Mouse (Mus musculus): Measurements from ENCODE around the gene Them4. TPM values are rescaled to one million over a fixed set of nuclear protein-coding genes. Genes with fewer than 3 reads are reported as not detected.
"Not testable (repeated sequence)": the region's sequence is repeated elsewhere in the genome, so short reads cannot be mapped to it uniquely, and the experiment has no call there.

The Them4 gene
- polyA plus RNA-seq (2014; fragmentation: Nextera tagmentation; extraction: Ambion mirVana): 11.8 and 12.5 TPM in 2 replicates

DNA sequence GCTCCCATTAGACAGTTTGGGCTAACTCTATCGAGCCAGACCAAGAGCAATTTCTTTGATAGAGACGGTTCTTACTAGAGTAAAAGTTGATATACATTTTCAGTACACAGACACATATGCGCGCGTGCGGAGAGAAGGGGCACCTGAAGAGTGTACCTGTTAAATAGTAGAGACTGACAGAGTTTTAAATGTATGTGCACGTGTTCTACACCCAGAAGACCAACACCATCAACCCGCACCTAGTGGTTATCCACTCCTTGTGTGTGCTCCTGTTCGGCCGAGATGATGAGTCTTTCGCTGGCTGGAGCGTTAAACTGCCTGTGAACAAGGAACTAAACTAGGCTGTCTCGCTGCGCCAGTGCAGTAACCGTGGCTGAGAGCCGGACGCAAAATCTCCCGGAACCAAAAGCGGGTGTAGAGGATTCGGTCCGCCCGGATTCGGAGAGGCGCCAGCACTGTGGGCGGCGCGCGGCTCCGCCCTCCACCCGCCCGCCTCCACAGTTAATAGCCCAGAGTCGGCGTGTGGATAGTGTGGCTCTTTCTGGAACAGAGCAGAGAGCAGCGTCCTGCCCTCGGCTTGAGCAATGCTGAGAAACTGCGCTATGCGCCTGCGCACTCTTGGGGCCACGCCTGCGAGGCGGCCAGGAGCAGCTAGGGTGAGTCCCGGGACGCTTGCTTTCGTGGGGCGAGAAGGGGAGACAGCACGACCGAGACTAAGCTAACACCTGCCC lies at the start of gene Them4:
Gene Them4, plus strand, starts transcription at position 457 of the 731 bp plus-strand sequence.
- ATAC-seq (replicated peaks; ENCODE audit: insufficient number of reproducible peaks, low FRiP score, low TSS enrichment): peak; percentile 98
- Histone ChIP-seq H3K4me2 (peak within 1 kb of the TSS; percentile 80), H3K27ac (ENCODE audit: low read depth, low read length) (peak within 1 kb of the TSS; percentile 83), H3K9ac (ENCODE audit: low read depth, low read length) (peak within 1 kb of the TSS; percentile 83), H3K27me3 (ENCODE audit: control insufficient read depth, insufficient read depth, low read length) (no peaks in the 10 kb centered on the region), H3K36me3 (ENCODE audit: control insufficient read depth, insufficient read depth, low read length) (no peaks in the 10 kb centered on the region), H3K4me3 (ENCODE audit: low read depth, low read length) (peak within 1 kb of the TSS; percentile 68), H3K4me1 (ENCODE audit: control insufficient read depth, insufficient read depth, low read length) (peaks cover 6% of the 10 kb centered on the region; the same call in 1 of the 2 replicates), H3K9me3 (replicated peaks; ENCODE audit: control insufficient read depth, low read length) (no peaks in the 10 kb centered on the region)
- WGBS (ENCODE audit: insufficient replicate concordance): 2% methylated on average over 47 of the region's 47 CpGs

DNA sequence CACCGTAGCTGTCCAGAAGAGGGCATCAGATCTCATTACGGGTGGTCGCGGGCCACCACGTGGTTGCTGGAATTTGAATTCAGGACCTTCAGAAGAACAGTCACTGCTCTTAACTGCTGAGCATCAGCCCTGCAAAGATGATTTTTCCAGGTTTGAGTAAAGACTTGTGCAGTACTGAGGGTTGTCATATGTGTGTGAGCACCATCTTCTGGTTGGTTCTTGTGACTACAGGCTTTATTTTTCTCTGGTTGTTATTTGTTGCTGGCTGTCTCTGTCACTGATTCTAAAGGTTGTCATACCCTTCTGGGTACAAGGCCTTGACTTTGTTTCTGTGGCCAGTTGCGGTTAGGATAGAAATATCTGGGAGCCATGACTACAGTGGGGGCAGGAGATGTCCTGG lies 49.3 kb upstream of the Them4 start:
- Histone ChIP-seq H3K4me2 (no peak overlapping the region), H3K4me1 (ENCODE audit: control insufficient read depth, insufficient read depth, low read length) (no peaks in the 10 kb centered on the region), H3K27ac (ENCODE audit: low read depth, low read length) (no peak overlapping the region), H3K36me3 (ENCODE audit: control insufficient read depth, insufficient read depth, low read length) (no peaks in the 10 kb centered on the region), H3K4me3 (ENCODE audit: low read depth, low read length) (no peak overlapping the region), H3K9me3 (replicated peaks; ENCODE audit: control insufficient read depth, low read length) (no peaks in the 10 kb centered on the region), H3K27me3 (ENCODE audit: control insufficient read depth, insufficient read depth, low read length) (no peaks in the 10 kb centered on the region), H3K9ac (ENCODE audit: low read depth, low read length) (no peak overlapping the region)
- no peak for ATAC-seq (replicated peaks; ENCODE audit: insufficient number of reproducible peaks, low FRiP score, low TSS enrichment)
- 46% methylated on average over 6 of the region's 6 CpGs for WGBS (ENCODE audit: insufficient replicate concordance)

DNA sequence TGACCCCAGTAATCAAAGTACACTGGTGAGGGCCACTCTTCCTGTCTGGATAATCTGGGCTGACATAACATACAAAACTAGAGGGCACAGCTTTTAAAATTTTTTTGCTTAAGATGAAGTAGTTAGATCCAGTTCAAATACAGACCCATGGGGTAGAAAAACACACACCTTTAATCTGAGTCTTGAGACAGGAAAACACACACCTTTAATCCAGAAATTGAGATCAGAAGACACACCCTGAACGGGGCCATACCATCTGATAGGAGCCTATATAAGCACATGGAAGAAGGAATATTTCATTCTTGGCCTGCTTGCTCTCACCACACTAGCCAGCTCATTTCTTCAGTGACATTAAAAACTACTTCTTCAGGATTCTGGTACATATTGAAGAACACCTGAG lies 46.2 kb upstream of the Them4 start, which contains the start of gene Gm4778:
Gene Gm4778, plus strand, starts transcription at position 301 of the 400 bp plus-strand sequence.
- not testable (repeated sequence) for H3K9ac ChIP-seq (ENCODE audit: low read depth, low read length); H3K27ac ChIP-seq (ENCODE audit: low read depth, low read length); H3K4me1 ChIP-seq (ENCODE audit: control insufficient read depth, insufficient read depth, low read length); H3K27me3 ChIP-seq (ENCODE audit: control insufficient read depth, insufficient read depth, low read length); H3K4me3 ChIP-seq (ENCODE audit: low read depth, low read length); H3K9me3 ChIP-seq (replicated peaks; ENCODE audit: control insufficient read depth, low read length); H3K4me2 ChIP-seq; ATAC-seq (replicated peaks; ENCODE audit: insufficient number of reproducible peaks, low FRiP score, low TSS enrichment); H3K36me3 ChIP-seq (ENCODE audit: control insufficient read depth, insufficient read depth, low read length)
- WGBS (ENCODE audit: insufficient replicate concordance): 80% methylated on average over 1 of the region's 1 CpGs

DNA sequence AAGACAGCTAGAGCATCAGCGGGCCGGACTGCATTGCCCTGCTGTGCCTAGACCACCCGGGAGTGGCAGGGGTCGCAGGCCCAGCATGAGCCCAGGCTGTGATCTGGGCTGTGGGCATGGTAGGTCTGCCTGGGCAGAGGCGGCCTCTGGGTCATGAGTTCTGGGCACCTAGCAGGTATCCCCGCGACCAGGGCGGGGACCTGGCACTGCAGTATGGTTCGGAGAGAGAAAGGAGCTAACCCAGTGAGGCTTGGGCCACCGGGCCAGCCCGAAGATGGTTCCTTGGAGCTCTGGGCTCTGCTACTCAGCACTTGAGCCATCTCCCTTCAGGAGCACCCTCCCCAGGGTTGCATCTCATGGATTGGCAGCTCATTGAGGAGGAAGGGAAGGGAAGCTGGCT lies 33.9 kb upstream of the Them4 start:
- H3K4me2 ChIP-seq: no peak overlapping the region
- no peak for ATAC-seq (replicated peaks; ENCODE audit: insufficient number of reproducible peaks, low FRiP score, low TSS enrichment)
- H3K27me3 ChIP-seq (ENCODE audit: control insufficient read depth, insufficient read depth, low read length): no peaks in the 10 kb centered on the region
- H3K9ac ChIP-seq (ENCODE audit: low read depth, low read length): no peak overlapping the region
- H3K27ac ChIP-seq (ENCODE audit: low read depth, low read length): no peak overlapping the region
- no peaks in the 10 kb centered on the region for H3K9me3 ChIP-seq (replicated peaks; ENCODE audit: control insufficient read depth, low read length)
- H3K36me3 ChIP-seq (ENCODE audit: control insufficient read depth, insufficient read depth, low read length): no peaks in the 10 kb centered on the region
- no peak overlapping the region for H3K4me3 ChIP-seq (ENCODE audit: low read depth, low read length)
- no peaks in the 10 kb centered on the region for H3K4me1 ChIP-seq (ENCODE audit: control insufficient read depth, insufficient read depth, low read length)
- 87% methylated on average over 11 of the region's 11 CpGs for WGBS (ENCODE audit: insufficient replicate concordance)

DNA sequence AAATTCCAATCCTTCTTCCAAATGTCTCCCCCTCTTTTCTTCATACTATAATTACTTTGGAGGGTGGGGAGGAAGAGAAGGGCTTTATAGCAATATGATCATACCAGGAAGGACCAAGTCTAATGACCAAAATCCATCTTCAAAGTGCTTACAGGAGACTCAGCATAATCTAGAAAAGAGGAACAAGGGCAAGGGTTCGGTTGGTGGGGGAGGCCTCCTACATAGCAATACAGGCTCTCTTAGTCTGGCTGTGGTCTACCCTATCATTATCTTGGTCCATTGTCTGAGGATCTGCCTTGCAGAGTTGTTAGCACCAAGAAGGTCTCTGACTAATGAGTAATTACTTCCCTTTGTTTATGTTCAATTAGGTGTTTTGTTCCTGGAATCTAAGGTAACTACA lies 4.4 kb upstream of the Them4 start:
- Histone ChIP-seq H3K4me1 (ENCODE audit: control insufficient read depth, insufficient read depth, low read length) (no peaks in the 10 kb centered on the region), H3K9me3 (replicated peaks; ENCODE audit: control insufficient read depth, low read length) (no peaks in the 10 kb centered on the region), H3K36me3 (ENCODE audit: control insufficient read depth, insufficient read depth, low read length) (no peaks in the 10 kb centered on the region), H3K9ac (ENCODE audit: low read depth, low read length) (no peak overlapping the region), H3K4me3 (ENCODE audit: low read depth, low read length) (no peak overlapping the region), H3K27me3 (ENCODE audit: control insufficient read depth, insufficient read depth, low read length) (no peaks in the 10 kb centered on the region), H3K4me2 (no peak overlapping the region), H3K27ac (ENCODE audit: low read depth, low read length) (no peak overlapping the region)
- ATAC-seq (replicated peaks; ENCODE audit: insufficient number of reproducible peaks, low FRiP score, low TSS enrichment): no peak
- 83% methylated on average over 1 of the region's 1 CpGs for WGBS (ENCODE audit: insufficient replicate concordance)

DNA sequence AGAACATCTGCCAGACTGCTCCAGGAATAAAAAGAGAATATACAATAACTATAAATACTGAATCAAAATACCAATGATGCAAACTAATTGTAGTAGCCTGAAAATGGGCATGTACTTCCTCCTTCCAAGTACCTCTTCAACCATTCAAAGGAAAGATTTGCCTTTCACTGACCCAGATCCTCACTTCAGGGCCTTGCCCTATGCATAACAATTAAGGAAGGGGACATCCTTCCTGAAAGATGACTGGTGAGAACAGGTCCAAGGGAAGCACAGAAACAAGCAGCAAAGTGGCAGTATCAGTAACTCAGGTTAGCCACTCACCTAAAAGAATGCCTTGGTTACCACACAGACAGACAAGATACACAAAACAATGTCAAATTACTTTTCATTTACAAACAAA lies 2.9 kb upstream of the Them4 start:
- no peak for ATAC-seq (replicated peaks; ENCODE audit: insufficient number of reproducible peaks, low FRiP score, low TSS enrichment)
- H3K27me3 ChIP-seq (ENCODE audit: control insufficient read depth, insufficient read depth, low read length): no peaks in the 10 kb centered on the region
- H3K4me3 ChIP-seq (ENCODE audit: low read depth, low read length): no peak overlapping the region
- H3K9ac ChIP-seq (ENCODE audit: low read depth, low read length): no peak overlapping the region
- H3K4me2 ChIP-seq: no peak overlapping the region
- no peaks in the 10 kb centered on the region for H3K9me3 ChIP-seq (replicated peaks; ENCODE audit: control insufficient read depth, low read length)
- no peak overlapping the region for H3K27ac ChIP-seq (ENCODE audit: low read depth, low read length)
- H3K36me3 ChIP-seq (ENCODE audit: control insufficient read depth, insufficient read depth, low read length): no peaks in the 10 kb centered on the region
- H3K4me1 ChIP-seq (ENCODE audit: control insufficient read depth, insufficient read depth, low read length): peaks cover 6% of the 10 kb centered on the region; the same call in 1 of the 2 replicates

DNA sequence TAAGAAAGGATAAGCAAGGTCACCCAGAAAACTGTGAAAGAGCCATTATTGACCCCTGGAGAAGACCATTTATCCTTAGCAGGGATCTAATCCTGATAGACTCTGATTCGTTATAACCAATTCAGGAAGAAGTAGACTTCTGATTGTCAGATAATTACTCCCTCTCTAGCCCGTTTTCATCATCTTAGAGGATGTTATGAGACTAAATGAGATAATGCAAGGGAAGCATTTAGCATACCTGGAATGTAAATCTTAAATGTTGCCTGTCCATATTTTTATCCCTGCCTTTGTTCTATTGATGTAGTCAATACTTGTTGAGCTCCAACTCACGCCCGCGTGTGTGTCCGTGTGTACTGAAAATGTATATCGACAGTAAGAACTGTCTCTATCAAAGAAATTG lies 602 bp downstream of the Them4 start:
- no peaks in the 10 kb centered on the region for H3K27me3 ChIP-seq (ENCODE audit: control insufficient read depth, insufficient read depth, low read length)
- no peaks in the 10 kb centered on the region for H3K36me3 ChIP-seq (ENCODE audit: control insufficient read depth, insufficient read depth, low read length)
- 43% methylated on average over 7 of the region's 7 CpGs for WGBS (ENCODE audit: insufficient replicate concordance)
- H3K4me3 ChIP-seq (ENCODE audit: low read depth, low read length): peak overlapping the region; percentile 68
- peaks cover 6% of the 10 kb centered on the region; the same call in 1 of the 2 replicates for H3K4me1 ChIP-seq (ENCODE audit: control insufficient read depth, insufficient read depth, low read length)
- ATAC-seq (replicated peaks; ENCODE audit: insufficient number of reproducible peaks, low FRiP score, low TSS enrichment): no peak
- H3K9ac ChIP-seq (ENCODE audit: low read depth, low read length): peak overlapping the region; percentile 83
- no peaks in the 10 kb centered on the region for H3K9me3 ChIP-seq (replicated peaks; ENCODE audit: control insufficient read depth, low read length)
- peak overlapping the region; percentile 80 for H3K4me2 ChIP-seq
- peak overlapping the region; percentile 83 for H3K27ac ChIP-seq (ENCODE audit: low read depth, low read length)

DNA sequence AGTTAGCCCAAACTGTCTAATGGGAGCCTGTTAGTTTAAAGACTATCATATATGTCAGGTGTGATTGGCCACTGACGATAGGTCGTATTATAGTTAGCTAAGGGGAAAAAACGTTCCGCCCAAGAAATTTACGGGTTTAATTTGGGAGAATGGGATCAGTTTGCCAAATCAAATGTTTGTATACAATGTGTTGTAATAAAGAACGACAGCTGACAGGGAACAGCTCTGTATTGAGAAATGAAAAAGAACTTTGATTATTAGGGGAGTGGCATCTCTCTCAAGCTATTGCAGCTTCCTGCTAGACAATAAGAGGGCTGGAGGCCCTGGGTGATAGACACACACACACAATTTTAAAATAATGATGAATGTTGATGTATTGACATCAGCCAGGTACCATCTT lies 1.0 kb downstream of the Them4 start:
- Histone ChIP-seq H3K9me3 (replicated peaks; ENCODE audit: control insufficient read depth, low read length) (no peaks in the 10 kb centered on the region), H3K4me3 (ENCODE audit: low read depth, low read length) (peak overlapping the region; percentile 68), H3K4me1 (ENCODE audit: control insufficient read depth, insufficient read depth, low read length) (peaks cover 6% of the 10 kb centered on the region; the same call in 1 of the 2 replicates), H3K9ac (ENCODE audit: low read depth, low read length) (no peak overlapping the region), H3K27ac (ENCODE audit: low read depth, low read length) (no peak overlapping the region), H3K36me3 (ENCODE audit: control insufficient read depth, insufficient read depth, low read length) (no peaks in the 10 kb centered on the region), H3K4me2 (peak overlapping the region; percentile 80), H3K27me3 (ENCODE audit: control insufficient read depth, insufficient read depth, low read length) (no peaks in the 10 kb centered on the region)
- ATAC-seq (replicated peaks; ENCODE audit: insufficient number of reproducible peaks, low FRiP score, low TSS enrichment): no peak
- WGBS (ENCODE audit: insufficient replicate concordance): 75% methylated on average over 6 of the region's 6 CpGs

DNA sequence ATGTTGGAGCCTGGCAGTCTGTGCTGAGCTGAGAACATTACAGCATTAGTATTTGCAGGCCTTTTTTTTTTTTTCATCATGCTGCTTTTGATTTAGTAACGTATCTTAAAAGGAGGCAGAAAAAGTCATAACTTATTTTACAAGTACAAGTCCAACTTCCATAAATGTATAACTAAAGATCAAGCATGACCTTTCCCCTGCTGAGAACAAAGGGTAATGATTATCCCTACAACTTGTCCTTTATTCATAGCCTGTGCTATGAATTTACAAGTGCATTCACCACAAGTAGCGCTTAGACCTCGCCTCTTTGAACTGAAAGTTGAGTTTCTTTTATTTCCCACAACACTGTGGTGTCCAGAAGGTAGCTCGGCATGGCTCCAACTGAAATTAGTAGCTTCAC lies 1.5 kb downstream of the Them4 start:
- no peak for ATAC-seq (replicated peaks; ENCODE audit: insufficient number of reproducible peaks, low FRiP score, low TSS enrichment)
- H3K4me3 ChIP-seq (ENCODE audit: low read depth, low read length): no peak overlapping the region
- 89% methylated on average over 4 of the region's 4 CpGs for WGBS (ENCODE audit: insufficient replicate concordance)
- H3K4me2 ChIP-seq: no peak overlapping the region
- no peaks in the 10 kb centered on the region for H3K9me3 ChIP-seq (replicated peaks; ENCODE audit: control insufficient read depth, low read length)
- no peaks in the 10 kb centered on the region for H3K36me3 ChIP-seq (ENCODE audit: control insufficient read depth, insufficient read depth, low read length)
- H3K27ac ChIP-seq (ENCODE audit: low read depth, low read length): no peak overlapping the region
- peaks cover 6% of the 10 kb centered on the region; the same call in 1 of the 2 replicates for H3K4me1 ChIP-seq (ENCODE audit: control insufficient read depth, insufficient read depth, low read length)
- H3K9ac ChIP-seq (ENCODE audit: low read depth, low read length): no peak overlapping the region
- H3K27me3 ChIP-seq (ENCODE audit: control insufficient read depth, insufficient read depth, low read length): no peaks in the 10 kb centered on the region

Measured in heart, embryonic 11.5 days (tissue).